Mouse (Mus musculus) liver, postnatal 0 days (tissue): ENCODE measurements at regions not wholly inside any gene's neighbourhood (a gene's known extent, or its start where the extent isn't known, plus 50 kb on each side); places are given as distances from the start of the nearest gene placed in this dataset.

Experiments
- CTCF ChIP-seq: sonication (generic); IDR thresholded peaks from 2 replicates; pipeline ENCODE4 v1.5.1; 2016; ENCODE audit warnings: antibody characterized with exemption, low read depth
- EP300 ChIP-seq: IDR thresholded peaks from 2 replicates; pipeline ENCODE4 v1.6.1; 2016; ENCODE audit warnings: antibody characterized with exemption, low read depth, mild to moderate bottlenecking

GRCm38 (mm10) chr12:32692081-32692819, 127.1 kb upstream of the Nampt start:
- TF ChIP-seq CTCF, result no peak
- no peak for TF ChIP-seq EP300
